Mouse (Mus musculus): Measurements from ENCODE around the gene Paip2b. TPM values are rescaled to one million over a fixed set of nuclear protein-coding genes. Genes with fewer than 3 reads are reported as not detected.
"Not testable (repeated sequence)": the region's sequence is repeated elsewhere in the genome, so short reads cannot be mapped to it uniquely, and the experiment has no call there.

Paip2b gene
- polyA plus RNA-seq, 1 experiment = 4.1 TPM

- Histone ChIP-seq H3K4me3 (replicated peaks) (no peak overlapping the region), H3K9me3 (no peaks in the 10 kb centered on the region), H3K4me1 (no peaks in the 10 kb centered on the region), H3K36me3 (replicated peaks; ENCODE audit: low read length) (no peaks in the 10 kb centered on the region), H3K27me3 (replicated peaks) (peaks cover 10% of the 10 kb centered on the region)
- TF ChIP-seq GATA1 (IDR thresholded peaks at IDR 0.05; ENCODE audit: borderline replicate concordance, low read length) = no peak
- no peak for TF ChIP-seq FLI1 (IDR thresholded peaks at IDR 0.05; ENCODE audit: low read length)
Observed at GRCm38 (mm10) chr6:83846141-83846540, 14.6 kb upstream of the Paip2b start.

- no peak for TF ChIP-seq GATA1 (IDR thresholded peaks at IDR 0.05; ENCODE audit: borderline replicate concordance, low read length)
- TF ChIP-seq FLI1 (IDR thresholded peaks at IDR 0.05; ENCODE audit: low read length) = no peak
- no peaks in the 10 kb centered on the region for H3K36me3 ChIP-seq (replicated peaks; ENCODE audit: low read length)
- no peaks in the 10 kb centered on the region for H3K9me3 ChIP-seq
- no peak overlapping the region for H3K4me3 ChIP-seq (replicated peaks)
- no peaks in the 10 kb centered on the region for H3K4me1 ChIP-seq
- H3K27me3 ChIP-seq (replicated peaks) = peaks cover 10% of the 10 kb centered on the region
Observed at GRCm38 (mm10) chr6:83844913-83845312, 13.4 kb upstream of the Paip2b start.

- H3K4me1 ChIP-seq = peaks cover 9% of the 10 kb centered on the region
- peaks cover 4% of the 10 kb centered on the region; the same call in 1 of the 2 replicates for H3K9me3 ChIP-seq
- H3K4me3 ChIP-seq (replicated peaks) = no peak overlapping the region
- peaks cover 4% of the 10 kb centered on the region for H3K27me3 ChIP-seq (replicated peaks)
- H3K36me3 ChIP-seq (replicated peaks; ENCODE audit: low read length) = no peaks in the 10 kb centered on the region
- TF ChIP-seq FLI1 (IDR thresholded peaks at IDR 0.05; ENCODE audit: low read length) (no peak), GATA1 (IDR thresholded peaks at IDR 0.05; ENCODE audit: borderline replicate concordance, low read length) (no peak)
Observed at GRCm38 (mm10) chr6:83840086-83840485, 8.5 kb upstream of the Paip2b start.

DNA sequence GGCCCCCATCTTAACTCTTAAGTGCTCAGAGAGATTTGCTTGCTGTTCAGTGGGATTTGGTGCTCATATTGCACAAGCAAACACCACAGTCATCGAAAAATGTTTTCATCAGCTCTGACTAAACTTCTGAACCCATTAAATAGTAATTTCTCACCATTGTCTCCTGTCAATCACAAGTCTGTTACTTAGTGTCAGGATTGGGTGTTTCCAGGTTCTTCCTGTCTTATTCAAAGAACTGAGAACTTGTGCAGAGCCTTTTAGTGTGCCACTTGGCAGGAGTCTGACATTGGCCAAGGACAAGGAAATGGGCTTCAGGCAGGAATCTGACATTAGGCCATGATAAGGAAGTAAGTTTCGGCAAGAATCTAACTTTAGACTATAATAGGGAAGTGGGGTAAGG lies 6.5 kb upstream of the Paip2b start:
- peaks cover 2% of the 10 kb centered on the region for H3K27me3 ChIP-seq (replicated peaks)
- H3K9me3 ChIP-seq = peaks cover 4% of the 10 kb centered on the region; the same call in 1 of the 2 replicates
- TF ChIP-seq GATA1 (IDR thresholded peaks at IDR 0.05; ENCODE audit: borderline replicate concordance, low read length) (no peak), FLI1 (IDR thresholded peaks at IDR 0.05; ENCODE audit: low read length) (no peak)
- H3K36me3 ChIP-seq (replicated peaks; ENCODE audit: low read length) = no peaks in the 10 kb centered on the region
- H3K4me1 ChIP-seq = peaks cover 9% of the 10 kb centered on the region
- no peak overlapping the region for H3K4me3 ChIP-seq (replicated peaks)

DNA sequence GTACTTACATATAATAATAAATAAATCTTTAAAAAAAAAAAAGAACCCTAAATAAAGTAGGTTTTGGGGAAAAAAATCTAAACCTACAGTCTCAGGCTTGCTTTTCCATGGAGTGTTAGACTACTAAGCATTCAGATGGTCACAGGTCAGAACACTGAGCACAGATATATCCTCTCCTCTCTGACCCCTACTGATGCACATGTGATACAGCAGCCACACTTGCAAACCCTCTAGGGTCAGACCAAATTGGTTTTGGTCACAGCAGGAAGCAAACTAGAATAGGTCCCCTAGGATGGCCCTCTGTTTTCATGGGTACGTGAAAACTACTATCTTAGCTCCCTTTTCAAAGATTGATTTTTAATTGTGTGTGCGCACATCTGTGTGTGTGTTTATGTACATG lies 5.3 kb upstream of the Paip2b start:
- Histone ChIP-seq H3K9me3 (peaks cover 4% of the 10 kb centered on the region; the same call in 1 of the 2 replicates), H3K4me1 (peaks cover 16% of the 10 kb centered on the region), H3K4me3 (replicated peaks) (no peak overlapping the region), H3K27me3 (replicated peaks) (peaks cover 2% of the 10 kb centered on the region), H3K36me3 (replicated peaks; ENCODE audit: low read length) (no peaks in the 10 kb centered on the region)
- no peak for TF ChIP-seq FLI1 (IDR thresholded peaks at IDR 0.05; ENCODE audit: low read length)
- TF ChIP-seq GATA1 (IDR thresholded peaks at IDR 0.05; ENCODE audit: borderline replicate concordance, low read length) = no peak

- not testable (repeated sequence) for H3K36me3 ChIP-seq (replicated peaks; ENCODE audit: low read length); H3K9me3 ChIP-seq; H3K27me3 ChIP-seq (replicated peaks)
- Histone ChIP-seq H3K4me3 (replicated peaks) (peak overlapping the region; percentile 96), H3K4me1 (peaks cover 32% of the 10 kb centered on the region)
Observed at GRCm38 (mm10) chr6:83832393-83832792, 852 bp upstream of the Paip2b start.

DNA sequence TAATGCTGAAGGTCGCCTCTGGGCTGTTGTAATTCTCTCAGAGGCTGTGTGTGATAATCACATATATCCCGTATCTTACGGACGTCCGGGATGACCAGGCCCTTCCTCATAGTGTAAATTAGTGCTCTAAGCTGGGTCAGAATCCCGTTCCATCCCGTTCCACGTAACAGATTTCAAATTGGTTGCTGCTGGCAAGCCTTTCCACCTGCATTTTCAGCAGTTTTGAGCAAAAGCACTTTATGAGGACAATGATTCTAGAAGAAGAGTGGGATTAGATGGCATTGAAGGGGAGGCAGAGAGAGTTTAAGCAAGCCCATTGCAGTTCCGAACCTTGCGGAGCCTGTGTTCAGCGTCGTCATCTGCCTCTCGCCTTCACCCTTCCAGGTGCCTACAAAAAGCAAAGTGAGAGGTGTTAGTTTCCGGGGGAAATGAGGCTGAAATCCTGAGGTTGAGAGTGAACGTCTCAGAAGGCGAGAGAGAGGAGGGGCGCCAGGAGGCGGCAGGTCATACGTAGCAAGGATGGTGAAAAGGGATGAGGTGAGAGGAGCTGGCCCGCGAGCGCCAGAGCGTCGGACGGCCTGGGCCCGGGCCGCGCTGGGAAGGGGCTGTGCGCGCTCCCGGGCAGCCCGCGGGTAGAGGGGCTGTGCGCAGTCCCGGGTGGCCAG lies 468 bp downstream of the Paip2b start:
- Histone ChIP-seq H3K9me3 (no peaks in the 10 kb centered on the region), H3K4me1 (peaks cover 28% of the 10 kb centered on the region)
- TF ChIP-seq FLI1 (IDR thresholded peaks at IDR 0.05; ENCODE audit: low read length) (no peak), GATA1 (IDR thresholded peaks at IDR 0.05; ENCODE audit: borderline replicate concordance, low read length) (no peak)

GRCm38 (mm10) chr6:83821856-83822255 lies 9.7 kb downstream of the Paip2b start:
- peaks cover 13% of the 10 kb centered on the region for H3K4me1 ChIP-seq
- peaks cover 6% of the 10 kb centered on the region; the same call in 1 of the 2 replicates for H3K9me3 ChIP-seq
- no peak overlapping the region for H3K4me3 ChIP-seq (replicated peaks)
- TF ChIP-seq FLI1 (IDR thresholded peaks at IDR 0.05; ENCODE audit: low read length) (no peak), GATA1 (IDR thresholded peaks at IDR 0.05; ENCODE audit: borderline replicate concordance, low read length) (no peak)
- no peaks in the 10 kb centered on the region for H3K27me3 ChIP-seq (replicated peaks)
- no peaks in the 10 kb centered on the region for H3K36me3 ChIP-seq (replicated peaks; ENCODE audit: low read length)

More for the DNA sequence above, 468 bp downstream of the Paip2b start:
- H3K4me3 ChIP-seq (replicated peaks) = peak overlapping the region; percentile 96
- peaks cover 2% of the 10 kb centered on the region for H3K27me3 ChIP-seq (replicated peaks)
- H3K36me3 ChIP-seq (replicated peaks; ENCODE audit: low read length) = peaks cover 4% of the 10 kb centered on the region

- no peak overlapping the region for H3K4me3 ChIP-seq (replicated peaks)
- H3K27me3 ChIP-seq (replicated peaks) = no peaks in the 10 kb centered on the region
- no peaks in the 10 kb centered on the region for H3K36me3 ChIP-seq (replicated peaks; ENCODE audit: low read length)
- TF ChIP-seq FLI1 (IDR thresholded peaks at IDR 0.05; ENCODE audit: low read length) = no peak
- no peak for TF ChIP-seq GATA1 (IDR thresholded peaks at IDR 0.05; ENCODE audit: borderline replicate concordance, low read length)
- H3K9me3 ChIP-seq = peaks cover 11% of the 10 kb centered on the region; the same call in 1 of the 2 replicates
- H3K4me1 ChIP-seq = peaks cover 13% of the 10 kb centered on the region
Observed at GRCm38 (mm10) chr6:83820727-83821515, 10.6 kb downstream of the Paip2b start.

- Histone ChIP-seq H3K4me1 (peaks cover 13% of the 10 kb centered on the region), H3K4me3 (replicated peaks) (no peak overlapping the region), H3K9me3 (peaks cover 14% of the 10 kb centered on the region; the same call in 1 of the 2 replicates), H3K27me3 (replicated peaks) (no peaks in the 10 kb centered on the region), H3K36me3 (replicated peaks; ENCODE audit: low read length) (peaks cover 7% of the 10 kb centered on the region)
- no peak for TF ChIP-seq FLI1 (IDR thresholded peaks at IDR 0.05; ENCODE audit: low read length)
Observed at GRCm38 (mm10) chr6:83818996-83819395, 12.5 kb downstream of the Paip2b start.
